ENCODE assay signal across 9 mouse cellular contexts in the genomic region with DNA sequence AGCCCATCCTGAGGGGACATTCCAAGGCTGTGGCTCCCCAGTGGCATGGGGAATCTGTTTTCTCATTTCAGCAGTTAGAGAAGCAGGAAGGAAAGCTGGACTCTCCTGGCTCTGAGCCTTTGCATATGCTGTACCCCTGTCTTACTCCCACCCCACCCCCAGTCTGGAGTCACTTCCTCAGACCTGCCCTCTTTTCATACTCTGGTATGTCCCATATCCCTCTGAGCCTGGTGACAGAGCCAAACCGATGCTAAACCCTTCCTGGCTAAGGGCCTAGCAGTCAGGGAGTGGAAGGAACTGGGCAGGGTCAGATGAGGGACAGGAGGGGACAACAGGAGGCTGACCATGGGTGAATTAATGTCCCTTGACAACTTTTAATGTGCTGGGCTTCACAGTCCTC.
DNase-seq lines count a peak whose midpoint lies in the region; ATAC-seq and TF ChIP-seq lines count a peak whose summit lies in the region.
"Had no signal": no experiment of that assay in that cellular context is flagged by ENCODE, and none has a peak within 500 bp of the region (broad histone marks: within the 10 kb centered on the region; RNA-seq: fewer than 3 reads in every experiment).

No protein-coding gene starts in this region.

- H3K27ac ChIP-seq in hindbrain, postnatal 0 days = no peak overlapping the region
- no peak overlapping the region for H3K27ac ChIP-seq in hindbrain, embryonic 16.5 days (ENCODE audit: low read depth, low read length)
- H3K27ac ChIP-seq in heart, adult 2 months = peak overlapping the region; percentile 38; the same call in 1 of the 2 replicates
- H3K27ac ChIP-seq in intestine, embryonic 16.5 days (ENCODE audit: low read length) = no peak overlapping the region; the same call in 1 of the 2 replicates
- H3K27ac ChIP-seq in lung, embryonic 15.5 days = peak overlapping the region; percentile 42; the same call in 1 of the 2 replicates
- H3K27ac ChIP-seq in left cerebral cortex, adult 2 months = no peak overlapping the region

- 36% methylated on average over 1 of the region's 1 CpGs for WGBS in hindbrain, postnatal 0 days
- WGBS in hindbrain, embryonic 16.5 days = 40% methylated on average over 1 of the region's 1 CpGs
- WGBS in heart, adult 2 months = 7% methylated on average over 1 of the region's 1 CpGs
- WGBS in intestine, embryonic 16.5 days = 35% methylated on average over 1 of the region's 1 CpGs
- 0% methylated on average over 1 of the region's 1 CpGs for WGBS in lung, embryonic 15.5 days

- H3K27me3 ChIP-seq in hindbrain, postnatal 0 days (ENCODE audit: insufficient read depth, low read length) = no peaks in the 10 kb centered on the region
- H3K27me3 ChIP-seq in hindbrain, embryonic 16.5 days (replicated peaks; ENCODE audit: control insufficient read depth, insufficient read depth, low read length) = no peaks in the 10 kb centered on the region
- no peaks in the 10 kb centered on the region for H3K27me3 ChIP-seq in heart, adult 2 months (ENCODE audit: control insufficient read depth, insufficient read depth, low read length)
- no peaks in the 10 kb centered on the region for H3K27me3 ChIP-seq in intestine, embryonic 16.5 days (replicated peaks; ENCODE audit: control insufficient read depth, insufficient read depth, low read length)
- no peaks in the 10 kb centered on the region for H3K27me3 ChIP-seq in lung, embryonic 15.5 days

- no peaks in the 10 kb centered on the region for H3K36me3 ChIP-seq in hindbrain, postnatal 0 days (ENCODE audit: insufficient read depth, low read length)
- no peaks in the 10 kb centered on the region for H3K36me3 ChIP-seq in hindbrain, embryonic 16.5 days (ENCODE audit: control insufficient read depth, insufficient read depth, low read length)
- no peaks in the 10 kb centered on the region for H3K36me3 ChIP-seq in heart, adult 2 months (ENCODE audit: control insufficient read depth, insufficient read depth, low read length)
- no peaks in the 10 kb centered on the region for H3K36me3 ChIP-seq in intestine, embryonic 16.5 days (ENCODE audit: control insufficient read depth, insufficient read depth, low read length)
- no peaks in the 10 kb centered on the region for H3K36me3 ChIP-seq in lung, embryonic 15.5 days

- no peak for ATAC-seq in hindbrain, postnatal 0 days
- ATAC-seq in hindbrain, embryonic 16.5 days = no peak
- peak; percentile 42; the same call in 1 of the 2 replicates for ATAC-seq in intestine, embryonic 16.5 days
- ATAC-seq in lung, embryonic 15.5 days (ENCODE audit: borderline replicate concordance, extremely low read depth, low FRiP score, low TSS enrichment) = peak; percentile 71

- no peak for TF ChIP-seq POLR2A in heart, adult 2 months (IDR thresholded peaks at IDR 0.05; ENCODE audit: insufficient read depth, low read depth, low read length)

- no peak overlapping the region for H3K4me2 ChIP-seq in hindbrain, postnatal 0 days (ENCODE audit: low read depth, low read length)
- H3K4me2 ChIP-seq in hindbrain, embryonic 16.5 days (ENCODE audit: low read length) = no peak overlapping the region
- H3K4me2 ChIP-seq in intestine, embryonic 16.5 days (ENCODE audit: low read depth, low read length) = no peak overlapping the region
- H3K4me2 ChIP-seq in lung, embryonic 15.5 days = no peak overlapping the region

- H3K9ac ChIP-seq in hindbrain, postnatal 0 days (replicated peaks; ENCODE audit: low read length) = no peak overlapping the region
- no peak overlapping the region for H3K9ac ChIP-seq in hindbrain, embryonic 16.5 days (ENCODE audit: low read depth, low read length)
- H3K9ac ChIP-seq in heart, adult 2 months (ENCODE audit: low read depth, low read length) = no peak overlapping the region
- H3K9ac ChIP-seq in intestine, embryonic 16.5 days (ENCODE audit: low read depth, low read length) = no peak overlapping the region
- no peak overlapping the region for H3K9ac ChIP-seq in lung, embryonic 15.5 days

- no peaks in the 10 kb centered on the region; the same call in 1 of the 2 replicates for H3K4me1 ChIP-seq in hindbrain, postnatal 0 days (ENCODE audit: insufficient read depth, low read length)
- no peaks in the 10 kb centered on the region for H3K4me1 ChIP-seq in hindbrain, embryonic 16.5 days (ENCODE audit: control insufficient read depth, insufficient read depth, low read depth, low read length)
- H3K4me1 ChIP-seq in heart, adult 2 months (ENCODE audit: control insufficient read depth, insufficient read depth, low read length) = peaks cover 4% of the 10 kb centered on the region
- no peaks in the 10 kb centered on the region for H3K4me1 ChIP-seq in intestine, embryonic 16.5 days (ENCODE audit: control insufficient read depth, insufficient read depth, low read length)
- peaks cover 10% of the 10 kb centered on the region; the same call in 1 of the 2 replicates for H3K4me1 ChIP-seq in lung, embryonic 15.5 days

- no peaks in the 10 kb centered on the region for H3K9me3 ChIP-seq in hindbrain, postnatal 0 days (ENCODE audit: low read length)
- no peaks in the 10 kb centered on the region for H3K9me3 ChIP-seq in hindbrain, embryonic 16.5 days (ENCODE audit: control insufficient read depth, low read length)
- no peaks in the 10 kb centered on the region for H3K9me3 ChIP-seq in intestine, embryonic 16.5 days (ENCODE audit: control insufficient read depth, low read length)
- no peaks in the 10 kb centered on the region for H3K9me3 ChIP-seq in lung, embryonic 15.5 days

- intact Hi-C loops in heart, adult 2 months (cut with DNase I) = no loop called here
- intact Hi-C loops in left cerebral cortex, adult 2 months (cut with DNase I) = no loop called here

- peak; percentile 75 for TF ChIP-seq EP300 in heart, adult 2 months (IDR thresholded peaks at IDR 0.05; ENCODE audit: insufficient read depth, low read depth, low read length)

- no peak for TF ChIP-seq CTCF in hindbrain, postnatal 0 days (IDR thresholded peaks at IDR 0.05; ENCODE audit: low read depth)
- TF ChIP-seq CTCF in heart, adult 2 months (IDR thresholded peaks at IDR 0.05) = no peak
- TF ChIP-seq CTCF in left cerebral cortex, adult 2 months (IDR thresholded peaks at IDR 0.05) = no peak

- peak; percentile 46 for DNase-seq in hindbrain, postnatal 0 days (ENCODE audit: low spot score)
- peak in 1 of 2 experiments; percentile 35 for DNase-seq in heart, adult 2 months
- no peak for DNase-seq in right cerebral cortex, adult 2 months (ENCODE audit: low spot score in 2 of 2)
- no peak for DNase-seq in gastrocnemius, adult 18-20 months (ENCODE audit: low spot score)
- no peak for DNase-seq in left cerebral cortex, adult 2 months (ENCODE audit: extremely low spot score in 1 of 2, low spot score in 2 of 2)
- DNase-seq: cerebellum, postnatal 36 days had no signal

- no peaks in the 10 kb centered on the region for H3K79me2 ChIP-seq in heart, adult 2 months (replicated peaks; ENCODE audit: control insufficient read depth, insufficient read depth, low read length)

- no peak overlapping the region for H3K4me3 ChIP-seq in hindbrain, postnatal 0 days (ENCODE audit: low read length)
- H3K4me3 ChIP-seq in hindbrain, embryonic 16.5 days (ENCODE audit: low read length) = no peak overlapping the region
- H3K4me3 ChIP-seq in heart, adult 2 months = no peak overlapping the region
- H3K4me3 ChIP-seq in intestine, embryonic 16.5 days (ENCODE audit: low read length) = no peak overlapping the region
- H3K4me3 ChIP-seq in lung, embryonic 15.5 days = no peak overlapping the region
- no peak overlapping the region for H3K4me3 ChIP-seq in left cerebral cortex, adult 2 months

Comparison
In these comparisons a context has a peak if more than half of its experiments do, and no peak if none do; other contexts are left out.
1. ATAC-seq: peak in intestine, embryonic 16.5 days (single experiment) and lung, embryonic 15.5 days (single experiment); none in hindbrain, postnatal 0 days (single experiment) and hindbrain, embryonic 16.5 days (single experiment).
2. H3K27ac ChIP-seq: peak in heart, adult 2 months (single experiment) and lung, embryonic 15.5 days (single experiment); none in hindbrain, postnatal 0 days (single experiment), hindbrain, embryonic 16.5 days (single experiment), intestine, embryonic 16.5 days (single experiment) and left cerebral cortex, adult 2 months (single experiment).